Mouse (Mus musculus): ENCODE data around the gene Fam3c. TPM values are rescaled to one million over a fixed set of nuclear protein-coding genes. Genes with fewer than 3 reads are reported as not detected.
A peak's percentile ranks its signal among the peaks of the same experiment; 100 is the strongest.

The Fam3c gene
- polyA plus RNA-seq, 1 experiment from 2014 or later, result 18.5 TPM

- Histone ChIP-seq H3K4me2 (ENCODE audit: low read depth, low read length) (no peak overlapping the region), H3K27me3 (ENCODE audit: control insufficient read depth, insufficient read depth, low read depth, low read length) (no peaks in the 10 kb centered on the region), H3K36me3 (ENCODE audit: control insufficient read depth, insufficient read depth) (no peaks in the 10 kb centered on the region), H3K9me3 (replicated peaks; ENCODE audit: control insufficient read depth, low read length) (no peaks in the 10 kb centered on the region), H3K4me1 (ENCODE audit: control insufficient read depth, low read depth, low read length) (peaks cover 9% of the 10 kb centered on the region), H3K9ac (ENCODE audit: low read depth, low read length) (no peak overlapping the region), H3K4me3 (ENCODE audit: low read depth, low read length) (no peak overlapping the region), H3K27ac (ENCODE audit: low read length) (no peak overlapping the region)
- no peak for ATAC-seq (ENCODE audit: low read depth)
- WGBS (ENCODE audit: insufficient replicate concordance), result 38% methylated on average over 1 of the region's 1 CpGs
These were observed 3.0 kb upstream of the Fam3c start for GRCm38 (mm10) chr6:22359019-22359418.

DNA sequence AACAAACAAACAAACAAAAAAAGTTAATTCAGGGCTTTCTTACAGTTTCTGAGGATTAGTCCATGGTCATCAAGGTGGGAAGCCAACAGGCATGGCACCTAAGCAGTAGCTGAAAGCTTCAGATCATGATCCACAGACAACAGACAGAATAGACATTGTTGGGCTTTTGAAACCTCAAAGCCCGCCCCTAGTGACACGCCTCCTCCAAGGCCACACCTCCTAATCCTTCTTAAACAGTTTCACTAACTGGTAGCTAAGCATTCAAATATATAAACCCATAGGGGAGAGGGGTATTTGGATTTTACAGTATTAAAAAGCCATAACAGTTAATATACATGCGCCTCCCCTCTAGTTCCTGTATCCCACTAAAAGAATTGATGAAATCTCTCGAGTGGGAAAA is 1.3 kb upstream of the Fam3c start:
- Histone ChIP-seq H3K9ac (ENCODE audit: low read depth, low read length) (no peak overlapping the region), H3K9me3 (replicated peaks; ENCODE audit: control insufficient read depth, low read length) (no peaks in the 10 kb centered on the region), H3K27me3 (ENCODE audit: control insufficient read depth, insufficient read depth, low read depth, low read length) (no peaks in the 10 kb centered on the region), H3K4me3 (ENCODE audit: low read depth, low read length) (no peak overlapping the region), H3K4me2 (ENCODE audit: low read depth, low read length) (no peak overlapping the region), H3K27ac (ENCODE audit: low read length) (no peak overlapping the region), H3K4me1 (ENCODE audit: control insufficient read depth, low read depth, low read length) (peaks cover 11% of the 10 kb centered on the region), H3K36me3 (ENCODE audit: control insufficient read depth, insufficient read depth) (no peaks in the 10 kb centered on the region)
- ATAC-seq (ENCODE audit: low read depth), result no peak
- WGBS (ENCODE audit: insufficient replicate concordance), result 81% methylated on average over 4 of the region's 4 CpGs

DNA sequence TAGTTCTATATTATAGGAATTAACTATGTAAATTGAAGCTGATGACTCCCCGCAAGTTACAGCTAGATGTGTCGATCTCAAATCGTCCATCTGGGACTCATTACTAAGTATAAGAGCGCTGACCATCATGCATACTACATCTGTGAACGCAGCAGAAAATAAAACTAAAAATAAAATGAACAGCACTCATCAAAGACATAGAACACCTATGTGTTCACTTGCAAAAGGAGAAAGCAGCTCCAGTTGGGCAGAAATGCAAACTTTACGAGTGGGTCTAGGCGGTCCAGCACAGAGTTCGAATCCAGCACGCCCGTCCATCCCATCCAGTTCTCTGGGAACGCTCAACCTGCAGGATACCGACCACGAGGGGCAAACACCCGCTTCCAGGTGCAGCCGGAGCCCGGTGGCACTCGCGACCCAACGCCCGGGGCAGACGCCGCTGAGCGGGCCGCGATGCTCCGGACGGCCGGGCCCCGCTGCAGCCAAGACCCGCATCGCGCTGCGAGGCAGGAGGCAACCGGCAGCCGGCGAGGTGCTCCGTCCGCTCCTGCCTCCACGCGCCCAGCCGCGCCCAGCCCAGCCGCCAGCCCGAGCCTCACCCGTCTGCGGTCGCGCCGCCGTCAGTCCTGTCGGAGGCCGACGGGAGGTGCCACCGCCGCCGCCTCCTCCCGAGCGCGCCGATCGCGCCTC is 502 bp downstream of the Fam3c start:
- Histone ChIP-seq H3K27me3 (ENCODE audit: control insufficient read depth, insufficient read depth, low read depth, low read length) (no peaks in the 10 kb centered on the region), H3K9ac (ENCODE audit: low read depth, low read length) (peak overlapping the region; percentile 74), H3K4me1 (ENCODE audit: control insufficient read depth, low read depth, low read length) (peaks cover 20% of the 10 kb centered on the region), H3K36me3 (ENCODE audit: control insufficient read depth, insufficient read depth) (no peaks in the 10 kb centered on the region), H3K4me3 (ENCODE audit: low read depth, low read length) (peak overlapping the region; percentile 74), H3K27ac (ENCODE audit: low read length) (peak overlapping the region; percentile 76), H3K4me2 (ENCODE audit: low read depth, low read length) (peak overlapping the region; percentile 76), H3K9me3 (replicated peaks; ENCODE audit: control insufficient read depth, low read length) (no peaks in the 10 kb centered on the region)
- ATAC-seq (ENCODE audit: low read depth), result no peak
- WGBS (ENCODE audit: insufficient replicate concordance), result 2% methylated on average over 57 of the region's 62 CpGs

GRCm38 (mm10) chr6:22354675-22355074 is 1.4 kb downstream of the Fam3c start:
- Histone ChIP-seq H3K9me3 (replicated peaks; ENCODE audit: control insufficient read depth, low read length) (no peaks in the 10 kb centered on the region), H3K4me2 (ENCODE audit: low read depth, low read length) (peak overlapping the region; percentile 76)

DNA sequence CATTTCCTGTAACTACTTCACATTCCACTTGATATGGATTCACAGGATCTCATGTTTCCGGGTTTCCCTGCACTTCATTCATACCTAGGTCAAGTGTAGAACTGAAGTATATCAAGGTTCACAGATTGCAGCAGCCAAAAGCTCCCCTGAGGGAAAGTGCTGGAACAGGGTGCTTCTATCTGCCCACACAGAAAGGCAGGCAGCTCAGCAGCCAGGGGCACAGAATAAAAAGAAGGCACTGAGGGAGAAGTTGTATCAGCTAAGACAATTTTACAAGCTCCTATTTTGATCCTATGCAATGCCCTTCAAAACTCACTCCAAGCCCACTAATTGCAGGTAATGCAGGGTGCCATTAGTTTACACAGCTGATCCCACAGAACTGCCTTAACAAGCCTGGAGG is 2.0 kb downstream of the Fam3c start:
- no peaks in the 10 kb centered on the region for H3K9me3 ChIP-seq (replicated peaks; ENCODE audit: control insufficient read depth, low read length)
- 53% methylated on average over 1 of the region's 1 CpGs for WGBS (ENCODE audit: insufficient replicate concordance)
- H3K4me3 ChIP-seq (ENCODE audit: low read depth, low read length), result no peak overlapping the region
- no peak for ATAC-seq (ENCODE audit: low read depth)
- H3K9ac ChIP-seq (ENCODE audit: low read depth, low read length), result no peak overlapping the region
- no peaks in the 10 kb centered on the region for H3K36me3 ChIP-seq (ENCODE audit: control insufficient read depth, insufficient read depth)
- H3K4me1 ChIP-seq (ENCODE audit: control insufficient read depth, low read depth, low read length), result peaks cover 30% of the 10 kb centered on the region
- no peak overlapping the region for H3K27ac ChIP-seq (ENCODE audit: low read length)
- no peaks in the 10 kb centered on the region for H3K27me3 ChIP-seq (ENCODE audit: control insufficient read depth, insufficient read depth, low read depth, low read length)
- no peak overlapping the region for H3K4me2 ChIP-seq (ENCODE audit: low read depth, low read length)

More at GRCm38 (mm10) chr6:22354675-22355074, 1.4 kb downstream of the Fam3c start:
- no peak overlapping the region for H3K27ac ChIP-seq (ENCODE audit: low read length)
- no peaks in the 10 kb centered on the region for H3K36me3 ChIP-seq (ENCODE audit: control insufficient read depth, insufficient read depth)
- H3K9ac ChIP-seq (ENCODE audit: low read depth, low read length), result no peak overlapping the region
- no peaks in the 10 kb centered on the region for H3K27me3 ChIP-seq (ENCODE audit: control insufficient read depth, insufficient read depth, low read depth, low read length)
- no peak overlapping the region; the same call in 1 of the 2 replicates for H3K4me3 ChIP-seq (ENCODE audit: low read depth, low read length)
- 83% methylated on average over 7 of the region's 7 CpGs for WGBS (ENCODE audit: insufficient replicate concordance)
- no peak for ATAC-seq (ENCODE audit: low read depth)
- peaks cover 26% of the 10 kb centered on the region for H3K4me1 ChIP-seq (ENCODE audit: control insufficient read depth, low read depth, low read length)

DNA sequence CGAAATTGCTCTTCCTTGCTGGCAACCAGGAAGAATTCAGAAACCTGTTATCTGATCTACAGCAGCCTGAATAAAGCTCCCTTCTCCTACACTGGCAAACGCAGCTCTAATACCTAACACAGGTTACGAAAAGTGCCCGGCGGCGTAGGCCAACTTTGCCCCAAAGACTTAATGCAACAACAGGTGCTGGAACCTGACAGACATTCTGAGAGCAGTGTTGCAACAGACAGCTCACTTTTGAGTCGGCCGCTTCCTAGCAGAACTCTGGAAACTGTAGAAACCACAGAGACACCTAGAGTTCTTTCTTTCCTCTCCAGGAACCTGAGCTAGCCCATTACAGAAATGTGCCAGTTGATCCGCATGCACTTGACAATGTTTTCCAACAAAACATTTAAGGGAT is 4.5 kb downstream of the Fam3c start:
- peaks cover 39% of the 10 kb centered on the region for H3K4me1 ChIP-seq (ENCODE audit: control insufficient read depth, low read depth, low read length)
- H3K27ac ChIP-seq (ENCODE audit: low read length), result peak overlapping the region; percentile 34
- no peak overlapping the region for H3K4me3 ChIP-seq (ENCODE audit: low read depth, low read length)
- peak overlapping the region; percentile 20; the same call in 1 of the 2 replicates for H3K4me2 ChIP-seq (ENCODE audit: low read depth, low read length)
- 43% methylated on average over 9 of the region's 9 CpGs for WGBS (ENCODE audit: insufficient replicate concordance)
- H3K27me3 ChIP-seq (ENCODE audit: control insufficient read depth, insufficient read depth, low read depth, low read length), result no peaks in the 10 kb centered on the region
- no peak overlapping the region for H3K9ac ChIP-seq (ENCODE audit: low read depth, low read length)
- no peak for ATAC-seq (ENCODE audit: low read depth)
- H3K36me3 ChIP-seq (ENCODE audit: control insufficient read depth, insufficient read depth), result no peaks in the 10 kb centered on the region
- H3K9me3 ChIP-seq (replicated peaks; ENCODE audit: control insufficient read depth, low read length), result no peaks in the 10 kb centered on the region

DNA sequence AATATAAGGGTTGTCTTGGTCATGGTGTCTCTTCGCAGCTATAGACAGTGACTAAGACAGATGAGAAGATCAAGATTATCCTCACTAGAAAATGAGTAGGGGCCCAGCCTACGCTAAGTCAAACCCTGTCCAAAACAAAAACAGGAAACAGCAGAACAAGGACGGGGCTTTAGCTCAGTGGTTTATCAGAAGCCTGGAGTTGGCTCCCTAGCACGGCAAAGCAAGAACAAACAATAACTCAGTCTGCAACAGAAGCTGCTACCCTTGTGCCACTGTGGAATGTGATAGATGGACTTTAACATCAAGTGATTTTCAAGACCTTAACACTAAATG is 5.8 kb downstream of the Fam3c start:
- no peaks in the 10 kb centered on the region for H3K36me3 ChIP-seq (ENCODE audit: control insufficient read depth, insufficient read depth)
- no peak overlapping the region for H3K27ac ChIP-seq (ENCODE audit: low read length)
- 24% methylated on average over 4 of the region's 4 CpGs for WGBS (ENCODE audit: insufficient replicate concordance)
- no peak overlapping the region for H3K9ac ChIP-seq (ENCODE audit: low read depth, low read length)
- H3K4me2 ChIP-seq (ENCODE audit: low read depth, low read length), result no peak overlapping the region
- H3K27me3 ChIP-seq (ENCODE audit: control insufficient read depth, insufficient read depth, low read depth, low read length), result no peaks in the 10 kb centered on the region
- H3K4me3 ChIP-seq (ENCODE audit: low read depth, low read length), result no peak overlapping the region
- peaks cover 37% of the 10 kb centered on the region for H3K4me1 ChIP-seq (ENCODE audit: control insufficient read depth, low read depth, low read length)
- H3K9me3 ChIP-seq (replicated peaks; ENCODE audit: control insufficient read depth, low read length), result no peaks in the 10 kb centered on the region
- 0 out of 2 replicates have a peak, but pooled peaks have one; percentile 14 for ATAC-seq (ENCODE audit: low read depth)

DNA sequence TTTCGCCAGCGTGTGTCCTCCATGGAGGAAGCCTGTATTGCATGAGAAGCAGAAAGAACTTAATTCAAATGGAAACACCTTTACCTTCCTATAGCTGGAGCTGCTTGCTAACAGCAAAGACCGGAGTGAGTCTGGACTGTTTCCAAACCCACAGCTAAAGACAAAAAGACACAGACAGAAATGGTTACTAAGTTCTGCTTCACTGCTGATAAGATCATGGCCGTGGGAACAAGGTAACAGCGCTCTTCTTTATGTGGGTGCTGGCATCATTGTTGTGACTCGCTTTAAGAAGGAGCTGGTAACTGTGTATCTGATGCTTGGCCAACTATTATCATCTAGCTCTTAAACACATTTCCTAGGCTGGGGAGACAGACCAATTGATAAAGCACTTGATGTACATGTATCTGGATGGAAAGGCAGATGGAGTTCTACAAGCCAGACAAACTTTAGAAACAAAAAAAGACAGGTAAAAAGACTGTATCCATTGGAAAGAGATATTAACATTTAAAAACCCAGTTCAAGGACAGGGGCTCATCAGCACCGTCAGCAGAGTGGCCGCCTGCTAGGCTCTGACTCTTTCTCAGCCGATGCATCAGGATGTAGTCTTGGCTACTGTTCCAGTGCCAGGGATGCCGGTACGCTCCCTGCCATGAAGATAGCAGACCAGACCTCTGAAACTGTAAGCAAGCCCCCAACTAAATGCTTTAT is 6.4 kb downstream of the Fam3c start:
- ATAC-seq (ENCODE audit: low read depth), result 0 out of 2 replicates have a peak, but pooled peaks have one; percentile 5
- no peaks in the 10 kb centered on the region for H3K27me3 ChIP-seq (ENCODE audit: control insufficient read depth, insufficient read depth, low read depth, low read length)
- H3K4me3 ChIP-seq (ENCODE audit: low read depth, low read length), result no peak overlapping the region
- H3K27ac ChIP-seq (ENCODE audit: low read length), result no peak overlapping the region
- H3K36me3 ChIP-seq (ENCODE audit: control insufficient read depth, insufficient read depth), result no peaks in the 10 kb centered on the region
- H3K4me1 ChIP-seq (ENCODE audit: control insufficient read depth, low read depth, low read length), result peaks cover 35% of the 10 kb centered on the region
- whole genome bisulfite sequencing (ENCODE audit: insufficient replicate concordance), result 55% methylated on average over 11 of the region's 11 CpGs
- no peak overlapping the region for H3K4me2 ChIP-seq (ENCODE audit: low read depth, low read length)
- no peak overlapping the region for H3K9ac ChIP-seq (ENCODE audit: low read depth, low read length)
- no peaks in the 10 kb centered on the region for H3K9me3 ChIP-seq (replicated peaks; ENCODE audit: control insufficient read depth, low read length)

- Histone ChIP-seq H3K36me3 (ENCODE audit: control insufficient read depth, insufficient read depth) (no peaks in the 10 kb centered on the region), H3K9me3 (replicated peaks; ENCODE audit: control insufficient read depth, low read length) (no peaks in the 10 kb centered on the region), H3K27ac (ENCODE audit: low read length) (no peak overlapping the region), H3K27me3 (ENCODE audit: control insufficient read depth, insufficient read depth, low read depth, low read length) (no peaks in the 10 kb centered on the region), H3K4me2 (ENCODE audit: low read depth, low read length) (no peak overlapping the region), H3K9ac (ENCODE audit: low read depth, low read length) (no peak overlapping the region), H3K4me1 (ENCODE audit: control insufficient read depth, low read depth, low read length) (peaks cover 34% of the 10 kb centered on the region), H3K4me3 (ENCODE audit: low read depth, low read length) (no peak overlapping the region)
- ATAC-seq (ENCODE audit: low read depth), result no peak
- WGBS (ENCODE audit: insufficient replicate concordance), result 79% methylated on average over 3 of the region's 3 CpGs
These were observed 7.1 kb downstream of the Fam3c start for GRCm38 (mm10) chr6:22348975-22349374.
